Mouse (Mus musculus) lung, embryonic 14.5 days (tissue): ENCODE results near the gene 4930404H24Rik. TPM values are rescaled to one million over a fixed set of nuclear protein-coding genes. Genes with fewer than 3 reads are reported as not detected.
A peak's percentile ranks its signal among the peaks of the same experiment; 100 is the strongest.
"Not testable (repeated sequence)": the region's sequence is repeated elsewhere in the genome, so short reads cannot be mapped to it uniquely, and the experiment has no call there.

Experiments used
- ATAC-seq: fragments of 200-750 bp; cut with Nextera tagmentation; 2 replicates; pipeline ENCODE4 v1.8.0; 2017; ENCODE audit warnings: mild to moderate bottlenecking, moderate TSS enrichment, moderate library complexity; ENCODE audit not compliant: insufficient read depth
- DNase-seq: peaks from one replicate; pipeline ENCODE4 v3.0.0-alpha.2; 2015
- H3K27ac ChIP-seq: fragments of 300-500 bp; sonication (generic); 2 replicates; pipeline ENCODE4 v1.5.1; 2014; ENCODE audit warnings: low read depth, mild to moderate bottlenecking, moderate library complexity
- H3K27me3 ChIP-seq: fragments of 300-500 bp; sonication (generic); 2 replicates; pipeline ENCODE4 v1.6.1; 2014; ENCODE audit warnings: low read length, control low read depth; ENCODE audit not compliant: insufficient read depth
- H3K36me3 ChIP-seq: fragments of 300-500 bp; sonication (generic); 2 replicates; pipeline ENCODE4 v1.6.1; 2014; ENCODE audit warnings: control low read depth; ENCODE audit not compliant: insufficient read depth
- H3K4me1 ChIP-seq: fragments of 300-500 bp; sonication (generic); 2 replicates; pipeline ENCODE4 v1.6.1; 2014; ENCODE audit warnings: antibody characterized with exemption, control low read depth; ENCODE audit not compliant: insufficient read depth
- H3K4me2 ChIP-seq: fragments of 300-500 bp; sonication (generic); 2 replicates; pipeline ENCODE4 v1.6.1; 2014; ENCODE audit warnings: mild to moderate bottlenecking
- H3K4me3 ChIP-seq: fragments of 300-500 bp; sonication (generic); 2 replicates; pipeline ENCODE4 v1.5.1; 2014; ENCODE audit warnings: low read depth, low read length
- H3K9ac ChIP-seq: fragments of 300-500 bp; sonication (generic); 2 replicates; pipeline ENCODE4 v1.6.1; 2014
- H3K9me3 ChIP-seq: fragments of 300-500 bp; sonication (generic); 2 replicates; pipeline ENCODE4 v1.6.1; 2016; ENCODE audit warnings: low read depth, low read length, control low read depth
- CTCF ChIP-seq: IDR thresholded peaks from 2 replicates; pipeline ENCODE4 v1.5.1; 2016; ENCODE audit warnings: antibody characterized with exemption, low read depth
- WGBS: fragments of 180-500 bp; shearing (Covaris S2); extraction: QIAGEN DNeasy Blood & Tissue Kit; methylation state at CpG from one replicate; pipeline ENCODE4 v1.1.7; 2014; 5-methylcytosine and 5-hydroxymethylcytosine counted together
- polyA plus RNA-seq: library from polyadenylated mRNA; unstranded; fragments of >200 nt; fragmentation: Nextera tagmentation; extraction: Ambion mirVana; gene quantifications from 2 replicates; pipeline ENCODE4 v1.2.1, GENCODE M21; 2014

Gene 4930404H24Rik
- polyA plus RNA-seq, 1 experiment from 2014 or later = not detected

DNA sequence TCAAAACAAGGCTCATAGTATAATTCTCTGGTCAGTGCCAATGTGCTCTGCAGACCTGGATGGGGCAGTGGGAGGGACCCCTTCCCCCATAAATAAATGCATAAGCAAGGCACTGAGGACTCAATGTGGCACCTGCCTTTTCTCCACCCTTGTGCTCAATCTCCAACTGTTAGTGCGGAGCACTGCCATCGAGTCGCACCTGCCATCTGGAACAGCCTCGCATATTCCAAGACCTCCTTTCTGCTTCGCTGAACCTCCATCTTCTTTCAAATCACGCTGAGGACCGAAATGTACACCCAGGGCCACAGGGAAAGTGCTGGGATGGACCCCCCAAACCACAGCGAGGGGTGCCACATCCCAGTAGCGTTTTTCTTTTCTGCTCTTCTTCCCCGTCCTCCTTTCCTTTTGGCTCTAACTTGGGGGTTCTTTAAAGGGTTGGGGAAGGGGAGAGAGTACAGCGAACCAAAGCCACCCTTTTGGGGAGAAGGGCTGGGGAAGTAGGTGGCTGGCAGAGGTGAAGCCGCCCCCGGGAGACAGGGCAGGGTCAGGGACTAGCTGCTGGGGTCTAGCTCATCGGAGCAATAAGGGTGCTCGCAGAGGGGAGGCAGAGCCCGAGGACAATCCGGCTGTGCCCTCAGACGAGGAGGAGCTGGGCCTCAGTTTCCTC lies 945 bp upstream of the 4930404H24Rik start:
- no peak for TF ChIP-seq CTCF
- Histone ChIP-seq H3K27me3 (peaks cover 18% of the 10 kb centered on the region; the same call in 1 of the 2 replicates), H3K4me2 (peak overlapping the region; percentile 96), H3K4me1 (peaks cover 27% of the 10 kb centered on the region), H3K9ac (peak overlapping the region; percentile 58), H3K36me3 (no peaks in the 10 kb centered on the region), H3K27ac (no peak overlapping the region), H3K4me3 (peak overlapping the region; percentile 58), H3K9me3 (no peaks in the 10 kb centered on the region)
- ATAC-seq (no peak), DNase-seq (no peak)
- WGBS = 12% methylated on average over 18 of the region's 18 CpGs

- Histone ChIP-seq H3K9ac (peak overlapping the region; percentile 58), H3K27ac (peak overlapping the region; percentile 67), H3K4me2 (peak overlapping the region; percentile 96), H3K9me3 (no peaks in the 10 kb centered on the region), H3K27me3 (peaks cover 18% of the 10 kb centered on the region; the same call in 1 of the 2 replicates), H3K4me3 (peak overlapping the region; percentile 58), H3K36me3 (no peaks in the 10 kb centered on the region), H3K4me1 (peaks cover 30% of the 10 kb centered on the region)
- no peak for TF ChIP-seq CTCF
- DNase-seq = peak; percentile 41
- peak; percentile 43 for ATAC-seq
- WGBS = under 1% methylated on average over 24 of the region's 24 CpGs
Measured at GRCm38 (mm10) chr2:153492179-153492517, 442 bp upstream of the 4930404H24Rik start.

DNA sequence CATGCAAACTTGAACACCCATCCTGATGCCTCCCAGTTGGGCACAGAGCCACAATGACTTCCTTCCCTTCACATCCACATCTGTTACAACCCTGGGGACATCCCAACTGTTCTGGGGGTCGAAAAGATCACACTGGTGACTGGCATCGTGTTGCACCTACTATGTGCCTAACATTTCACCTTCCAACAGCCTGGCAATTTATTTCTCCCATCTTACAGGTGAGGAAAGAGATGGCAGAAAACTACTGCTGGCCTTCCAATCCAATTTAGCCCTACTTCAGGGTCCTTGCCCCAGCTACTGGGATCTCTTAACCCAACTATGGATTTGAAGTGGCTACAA lies 772 bp downstream of the 4930404H24Rik start:
- Histone ChIP-seq H3K4me1 (peaks cover 30% of the 10 kb centered on the region), H3K9ac (peak overlapping the region; percentile 58; the same call in 1 of the 2 replicates), H3K36me3 (no peaks in the 10 kb centered on the region), H3K27me3 (peaks cover 18% of the 10 kb centered on the region; the same call in 1 of the 2 replicates), H3K9me3 (no peaks in the 10 kb centered on the region), H3K4me3 (peak overlapping the region; percentile 58), H3K4me2 (peak overlapping the region; percentile 96), H3K27ac (peak overlapping the region; percentile 70)
- no peak for DNase-seq
- 21% methylated on average over 2 of the region's 2 CpGs for WGBS
- TF ChIP-seq CTCF = no peak
- no peak for ATAC-seq

- peak overlapping the region; percentile 96 for H3K4me2 ChIP-seq
- peak; percentile 19; the same call in 1 of the 2 replicates for ATAC-seq
- 3% methylated on average over 6 of the region's 6 CpGs for WGBS
- no peaks in the 10 kb centered on the region for H3K9me3 ChIP-seq
- H3K4me3 ChIP-seq = no peak overlapping the region
- H3K27me3 ChIP-seq = peaks cover 18% of the 10 kb centered on the region; the same call in 1 of the 2 replicates
- no peak for TF ChIP-seq CTCF
- H3K4me1 ChIP-seq = peaks cover 30% of the 10 kb centered on the region
- H3K36me3 ChIP-seq = no peaks in the 10 kb centered on the region
- peak overlapping the region; percentile 70 for H3K27ac ChIP-seq
- peak; percentile 33 for DNase-seq
- H3K9ac ChIP-seq = peak overlapping the region; percentile 4; the same call in 1 of the 2 replicates
Measured at GRCm38 (mm10) chr2:153493781-153494292, 1.2 kb downstream of the 4930404H24Rik start.

GRCm38 (mm10) chr2:153494293-153494811 lies 1.8 kb downstream of the 4930404H24Rik start:
- DNase-seq = peak; percentile 42
- Histone ChIP-seq H3K9me3 (no peaks in the 10 kb centered on the region), H3K4me1 (peaks cover 30% of the 10 kb centered on the region), H3K9ac (0 out of 2 replicates have a peak overlapping the region, but pooled peaks have one; percentile 4), H3K4me3 (no peak overlapping the region), H3K4me2 (peak overlapping the region; percentile 96), H3K27ac (peak overlapping the region; percentile 70), H3K36me3 (no peaks in the 10 kb centered on the region), H3K27me3 (peaks cover 18% of the 10 kb centered on the region; the same call in 1 of the 2 replicates)
- peak; percentile 15; the same call in 1 of the 2 replicates for ATAC-seq
- no peak for TF ChIP-seq CTCF
- WGBS = 12% methylated on average over 9 of the region's 9 CpGs

GRCm38 (mm10) chr2:153495391-153495790 lies 2.8 kb downstream of the 4930404H24Rik start:
- WGBS = 87% methylated on average over 4 of the region's 4 CpGs
- not testable (repeated sequence) for H3K4me3 ChIP-seq, ATAC-seq, H3K4me2 ChIP-seq, H3K9me3 ChIP-seq, H3K9ac ChIP-seq, H3K27ac ChIP-seq, H3K36me3 ChIP-seq, DNase-seq
- H3K27me3 ChIP-seq = peaks cover 18% of the 10 kb centered on the region; the same call in 1 of the 2 replicates
- H3K4me1 ChIP-seq = peaks cover 30% of the 10 kb centered on the region

DNA sequence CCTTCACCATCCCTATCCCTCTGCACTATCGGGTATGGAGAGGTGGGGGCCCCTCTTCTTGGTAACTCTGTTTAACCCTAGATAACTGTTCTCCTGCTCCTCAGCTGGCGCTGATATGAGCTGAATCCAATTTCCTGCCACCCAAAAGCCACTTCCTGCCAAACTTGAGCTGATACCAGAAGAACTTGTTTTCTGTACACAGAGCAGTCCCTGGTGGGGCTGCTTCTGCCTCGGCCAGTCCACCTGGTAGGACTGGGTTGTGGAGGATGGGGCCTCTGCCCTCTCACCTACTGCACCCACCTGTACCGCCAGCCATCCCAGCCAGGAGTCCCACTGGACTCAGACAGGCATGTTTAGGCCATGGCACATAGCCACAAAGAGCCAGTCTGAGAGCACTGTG lies 3.2 kb downstream of the 4930404H24Rik start:
- Histone ChIP-seq H3K36me3 (no peaks in the 10 kb centered on the region), H3K27me3 (peaks cover 15% of the 10 kb centered on the region; the same call in 1 of the 2 replicates), H3K4me2 (no peak overlapping the region), H3K9ac (no peak overlapping the region), H3K4me3 (no peak overlapping the region), H3K27ac (no peak overlapping the region), H3K4me1 (peaks cover 30% of the 10 kb centered on the region), H3K9me3 (no peaks in the 10 kb centered on the region)
- WGBS = 53% methylated on average over 4 of the region's 4 CpGs
- ATAC-seq = no peak
- DNase-seq = no peak
- TF ChIP-seq CTCF = no peak
